Mouse (Mus musculus) heart, adult 2 months (tissue): ENCODE results near the gene Btn1a1.

Source experiments
- CTCF ChIP-seq: fragments of 200-600 bp; IDR thresholded peaks from 2 replicates; pipeline ENCODE4 v1.8.1; 2022; ENCODE audit warnings: antibody characterized with exemption, mild to moderate bottlenecking, moderate library complexity
- EP300 ChIP-seq: fragments of 200-500 bp; IDR thresholded peaks from 2 replicates; pipeline ENCODE4 v1.6.1; 2011; ENCODE audit warnings: low read depth, low read length, control low read depth; ENCODE audit not compliant: insufficient read depth
- POLR2A ChIP-seq: fragments of 200-500 bp; IDR thresholded peaks from 2 replicates; pipeline ENCODE4 v1.6.1; 2011; ENCODE audit warnings: mild to moderate bottlenecking, low read depth, low read length, control low read depth; ENCODE audit not compliant: insufficient read depth

DNA sequence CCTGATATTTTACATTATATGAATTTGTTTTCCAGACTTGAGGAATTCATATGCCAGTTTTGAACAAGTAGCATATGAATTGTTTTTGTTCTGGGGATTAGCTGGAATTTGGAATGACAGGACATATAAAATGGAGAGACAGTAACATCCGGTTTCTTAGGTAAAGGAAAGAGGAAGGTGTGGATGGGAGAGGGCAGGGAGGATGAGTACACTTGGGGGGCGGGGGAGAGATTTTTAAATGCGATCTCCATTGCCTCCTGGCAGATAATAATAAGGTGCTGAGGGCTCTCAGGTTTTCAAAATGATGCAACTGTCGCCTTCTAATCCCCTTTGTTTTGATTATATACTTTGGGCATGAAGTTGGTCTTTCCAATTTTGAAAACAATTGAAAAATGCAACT is 30.5 kb downstream of the Btn1a1 start:
- TF ChIP-seq POLR2A (no peak), CTCF (no peak), EP300 (no peak)
